Mouse (Mus musculus) brain, embryonic 14.5 days (tissue): ENCODE data around the gene Ush1c.
A peak's percentile ranks its signal among the peaks of the same experiment; 100 is the strongest.

Source experiments
- CTCF ChIP-seq: fragments of 200-500 bp; IDR thresholded peaks from 2 replicates; pipeline ENCODE4 v1.5.1; 2012; ENCODE audit warnings: inconsistent platforms, mild to moderate bottlenecking, moderate library complexity, borderline replicate concordance; ENCODE audit not compliant: insufficient read depth, insufficient read length; ENCODE audit errors: extremely low read depth
- POLR2A ChIP-seq: fragments of 200-500 bp; IDR thresholded peaks from 2 replicates; pipeline ENCODE4 v1.6.1; 2012; ENCODE audit warnings: mild to moderate bottlenecking, inconsistent platforms, borderline replicate concordance; ENCODE audit not compliant: poor library complexity, insufficient read depth, insufficient read length, severe bottlenecking; ENCODE audit errors: extremely low read depth

DNA sequence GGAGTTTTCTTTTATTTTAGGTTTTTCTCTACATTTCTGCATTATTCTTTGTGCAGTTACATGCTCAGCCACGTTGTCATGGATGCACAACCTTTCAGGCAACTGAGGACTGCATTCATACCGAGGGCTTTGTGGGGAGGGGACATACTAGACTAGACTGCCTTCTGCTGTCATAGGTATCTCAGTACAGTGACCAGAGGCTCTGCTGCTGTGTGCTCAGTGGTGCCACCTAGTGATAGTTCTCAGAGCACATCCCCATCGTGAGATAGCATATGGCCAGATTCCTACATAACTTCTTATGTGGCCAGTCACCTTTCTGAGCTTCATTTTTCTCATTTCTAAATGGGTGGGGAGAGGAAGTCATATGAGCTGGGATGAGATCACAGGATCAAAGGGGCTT lies 56.7 kb downstream of the Ush1c start:
- TF ChIP-seq POLR2A (no peak), CTCF (peak; percentile 84; the same call in 1 of the 2 replicates)
